Mouse (Mus musculus) heart, embryonic 13.5 days (tissue): ENCODE measurements at regions not wholly inside any gene's neighbourhood (a gene's known extent, or its start where the extent isn't known, plus 50 kb on each side); places are given as distances from the start of the nearest gene placed in this dataset.

ENCODE experiments used
- ATAC-seq: fragments of 200-750 bp; cut with Nextera tagmentation; 2 replicates; pipeline ENCODE4 v1.8.0; 2017; ENCODE audit warnings: moderate TSS enrichment; ENCODE audit not compliant: insufficient number of reproducible peaks, low FRiP score, low TSS enrichment; ENCODE audit errors: extremely low read depth
- H3K27ac ChIP-seq: fragments of 300-500 bp; sonication (generic); replicated peaks from 2 replicates; pipeline ENCODE4 v1.5.1; 2015; ENCODE audit warnings: moderate library complexity, mild to moderate bottlenecking, inconsistent platforms
- H3K27me3 ChIP-seq: fragments of 300-500 bp; sonication (generic); replicated peaks from 2 replicates; pipeline ENCODE4 v1.6.1; 2015; ENCODE audit warnings: mild to moderate bottlenecking, inconsistent platforms
- H3K36me3 ChIP-seq: fragments of 300-500 bp; sonication (generic); 2 replicates; pipeline ENCODE4 v1.6.1; 2015; ENCODE audit warnings: mild to moderate bottlenecking, inconsistent platforms
- H3K4me1 ChIP-seq: fragments of 300-500 bp; sonication (generic); 2 replicates; pipeline ENCODE4 v1.6.1; 2015; ENCODE audit warnings: inconsistent platforms
- H3K4me2 ChIP-seq: fragments of 300-500 bp; sonication (generic); 2 replicates; pipeline ENCODE4 v1.6.1; 2015; ENCODE audit warnings: inconsistent platforms, mild to moderate bottlenecking, moderate library complexity
- H3K4me3 ChIP-seq: fragments of 300-500 bp; sonication (generic); 2 replicates; pipeline ENCODE4 v1.5.1; 2015; ENCODE audit warnings: moderate library complexity, mild to moderate bottlenecking, inconsistent platforms
- H3K9ac ChIP-seq: fragments of 300-500 bp; sonication (generic); 2 replicates; pipeline ENCODE4 v1.6.1; 2015; ENCODE audit warnings: inconsistent platforms, mild to moderate bottlenecking, moderate library complexity
- H3K9me3 ChIP-seq: fragments of 300-500 bp; sonication (generic); 2 replicates; pipeline ENCODE4 v1.6.1; 2016; ENCODE audit warnings: inconsistent platforms
- WGBS: fragments of 180-500 bp; shearing (Covaris S2); methylation state at CpG from one replicate; pipeline ENCODE4 v1.1.7; 2015; ENCODE audit warnings: mixed read lengths; 5-methylcytosine and 5-hydroxymethylcytosine counted together

DNA sequence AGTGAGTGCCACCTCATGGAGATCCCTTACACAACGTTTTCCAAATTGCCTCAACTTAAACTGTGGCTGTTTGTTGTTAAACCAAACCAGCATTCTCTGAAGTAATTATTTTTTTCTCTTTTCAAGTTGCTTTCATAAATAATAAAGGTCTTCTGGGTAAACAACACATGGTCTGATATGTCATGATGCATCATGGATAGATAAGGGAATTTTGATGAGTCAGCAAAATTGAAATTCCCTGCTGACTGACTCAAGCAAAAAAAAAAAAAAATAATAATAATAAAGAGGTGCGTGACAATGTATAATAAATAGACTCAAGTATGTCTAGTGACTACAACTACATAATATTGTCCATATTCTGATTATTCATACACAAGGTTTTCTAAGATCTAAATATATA, 201.8 kb downstream of the Adgb start:
- WGBS = 64% methylated on average over 2 of the region's 2 CpGs
- Histone ChIP-seq H3K4me3 (no peak overlapping the region), H3K4me1 (no peaks in the 10 kb centered on the region), H3K27ac (no peak overlapping the region), H3K27me3 (no peaks in the 10 kb centered on the region), H3K36me3 (no peaks in the 10 kb centered on the region), H3K4me2 (no peak overlapping the region), H3K9ac (no peak overlapping the region), H3K9me3 (no peaks in the 10 kb centered on the region)
- no peak for ATAC-seq

DNA sequence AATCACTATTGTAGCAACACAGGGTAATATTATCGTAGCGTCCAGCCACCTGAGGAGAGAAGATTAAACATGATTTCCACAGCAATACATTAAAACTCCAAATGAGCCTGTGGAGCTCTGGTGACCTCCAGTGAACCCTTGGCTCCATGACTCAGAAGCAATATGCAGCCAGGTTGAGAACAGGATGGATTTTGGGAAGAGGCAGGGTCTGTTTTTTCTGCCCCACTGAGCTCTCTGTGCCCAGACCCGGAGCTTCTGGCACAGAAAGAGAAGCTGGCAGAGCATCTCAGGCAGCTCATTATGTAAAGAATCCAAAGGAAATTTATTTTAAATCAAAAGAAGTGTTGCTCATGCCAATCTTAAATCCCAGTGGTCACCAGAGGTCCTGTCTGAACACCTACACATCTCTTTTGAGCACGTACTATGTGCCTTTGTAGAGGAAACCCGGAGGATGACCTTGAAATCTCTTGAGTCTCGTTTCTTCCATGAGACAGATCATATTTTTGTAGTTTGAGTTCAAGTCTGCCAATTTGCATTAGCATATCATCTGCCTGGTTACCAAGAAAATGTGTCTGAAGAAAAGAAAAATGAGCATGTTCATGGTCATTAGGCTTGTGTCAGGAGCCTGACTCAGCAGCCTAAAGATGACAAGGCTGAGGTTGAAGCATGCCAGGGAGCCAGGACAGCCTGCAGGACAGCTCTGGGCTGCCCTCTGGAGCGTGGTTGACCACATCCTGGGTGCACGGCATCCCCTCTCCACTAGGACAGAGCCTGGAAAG, 219.4 kb downstream of the Adgb start:
- Histone ChIP-seq H3K27me3 (no peaks in the 10 kb centered on the region), H3K4me3 (no peak overlapping the region), H3K4me1 (no peaks in the 10 kb centered on the region), H3K27ac (no peak overlapping the region), H3K9me3 (no peaks in the 10 kb centered on the region), H3K4me2 (no peak overlapping the region), H3K36me3 (no peaks in the 10 kb centered on the region), H3K9ac (no peak overlapping the region)
- 74% methylated on average over 8 of the region's 8 CpGs for WGBS
- ATAC-seq = no peak

DNA sequence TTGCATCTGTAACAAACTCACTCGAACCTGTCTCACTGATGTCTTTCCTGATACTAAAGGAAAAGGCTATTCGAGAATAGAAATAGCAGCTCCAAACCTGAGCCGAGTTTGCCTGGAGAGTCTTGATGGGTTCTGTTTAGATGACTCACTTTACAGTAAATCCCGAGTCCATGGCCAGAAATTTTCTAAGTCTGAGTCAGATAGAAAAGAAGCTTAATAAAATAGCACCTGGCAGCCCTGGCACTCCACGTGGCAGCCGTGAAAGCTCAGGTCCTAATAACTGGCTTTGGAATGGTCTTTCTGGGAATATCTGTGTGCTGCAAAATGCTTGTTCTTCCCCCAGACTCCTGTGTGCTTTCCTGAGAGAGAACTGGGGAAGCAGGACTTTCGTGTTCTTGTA, 220.0 kb downstream of the Adgb start:
- no peak for ATAC-seq
- Histone ChIP-seq H3K4me2 (no peak overlapping the region), H3K27me3 (no peaks in the 10 kb centered on the region), H3K9ac (no peak overlapping the region), H3K4me3 (no peak overlapping the region), H3K27ac (no peak overlapping the region), H3K9me3 (no peaks in the 10 kb centered on the region), H3K36me3 (no peaks in the 10 kb centered on the region), H3K4me1 (no peaks in the 10 kb centered on the region)
- 76% methylated on average over 7 of the region's 7 CpGs for WGBS

DNA sequence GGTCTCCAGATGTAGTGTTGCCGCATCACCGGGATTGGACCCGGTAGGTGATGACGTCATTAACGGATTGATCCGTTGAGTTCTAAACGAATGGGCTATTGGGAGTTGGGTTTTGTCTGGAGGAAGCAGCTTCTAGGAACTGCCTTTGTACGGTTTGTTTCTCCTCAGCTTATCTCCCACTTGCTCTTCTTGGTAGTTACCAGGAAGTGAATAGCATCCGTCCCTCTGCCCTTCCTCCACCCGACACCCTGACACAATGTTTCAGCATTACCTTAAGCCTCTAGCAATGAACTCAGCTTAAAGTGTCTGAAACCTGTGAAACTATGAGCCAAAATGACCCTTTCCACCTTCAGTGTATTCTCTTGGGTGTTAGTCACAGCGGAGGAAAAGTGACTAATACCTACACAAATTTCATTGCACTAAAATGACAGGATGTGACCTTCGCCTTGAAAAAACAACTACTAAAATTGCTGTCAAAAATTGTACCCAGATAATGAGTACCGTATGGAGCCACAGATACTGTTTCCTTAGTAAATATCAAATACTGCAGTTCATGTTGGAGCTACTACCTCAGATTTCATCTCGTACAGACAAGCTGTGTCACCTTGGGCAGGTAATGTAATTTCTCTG, 237.1 kb downstream of the Adgb start:
- Histone ChIP-seq H3K4me2 (no peak overlapping the region), H3K27me3 (no peaks in the 10 kb centered on the region), H3K4me3 (no peak overlapping the region), H3K36me3 (no peaks in the 10 kb centered on the region), H3K27ac (no peak overlapping the region), H3K9ac (no peak overlapping the region), H3K9me3 (no peaks in the 10 kb centered on the region), H3K4me1 (no peaks in the 10 kb centered on the region)
- ATAC-seq = no peak
- 71% methylated on average over 14 of the region's 14 CpGs for WGBS

DNA sequence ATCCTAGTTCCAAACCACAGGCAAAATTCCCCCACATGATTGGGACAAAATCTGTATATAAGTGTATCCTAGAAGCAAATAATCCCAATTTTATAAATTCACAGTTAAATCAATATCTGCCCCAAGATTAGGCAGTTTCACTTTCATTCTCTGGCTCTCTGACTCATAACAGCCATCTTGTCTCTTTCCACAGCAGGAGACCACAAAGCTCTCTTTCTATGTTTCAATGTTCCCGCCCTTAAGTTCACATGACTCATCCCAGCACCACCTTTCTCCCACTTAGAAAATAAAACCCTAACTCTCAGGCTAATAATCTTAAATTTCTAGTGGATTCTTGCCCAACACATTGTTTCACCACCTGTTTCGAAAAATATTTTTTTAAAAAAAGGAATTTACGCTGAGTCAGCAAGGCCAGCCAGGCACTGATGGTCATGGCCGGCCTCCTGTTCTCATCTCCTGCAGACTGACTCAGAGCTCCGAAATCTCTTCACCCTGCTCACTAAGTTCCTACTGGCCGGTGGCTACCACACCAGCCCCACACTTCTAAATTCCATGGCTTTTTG, 247.5 kb downstream of the Adgb start:
- Histone ChIP-seq H3K4me3 (no peak overlapping the region), H3K36me3 (no peaks in the 10 kb centered on the region), H3K4me1 (no peaks in the 10 kb centered on the region), H3K9ac (no peak overlapping the region), H3K4me2 (no peak overlapping the region), H3K9me3 (no peaks in the 10 kb centered on the region), H3K27me3 (no peaks in the 10 kb centered on the region), H3K27ac (no peak overlapping the region)
- 79% methylated on average over 6 of the region's 6 CpGs for WGBS
- ATAC-seq = no peak

DNA sequence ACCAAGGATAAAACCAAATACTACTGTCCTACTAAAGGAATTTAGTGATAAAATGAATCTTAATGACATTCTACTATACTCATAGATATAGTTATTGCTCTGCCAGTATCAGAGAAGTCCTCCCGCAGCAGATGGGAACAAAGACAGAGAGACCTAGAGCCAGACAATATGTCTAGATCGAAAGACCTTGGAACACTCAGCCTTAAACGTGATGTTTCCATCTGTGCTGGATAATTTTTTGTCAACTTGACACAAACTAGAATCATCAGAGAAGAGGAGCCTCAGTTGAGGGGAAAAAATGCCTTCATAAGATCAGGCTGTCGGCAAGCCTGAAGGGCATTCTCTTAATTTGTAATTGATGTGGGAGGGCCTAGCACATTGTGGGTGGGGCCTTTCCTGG, 252.4 kb downstream of the Adgb start:
- no peaks in the 10 kb centered on the region for H3K9me3 ChIP-seq
- no peak for ATAC-seq
- no peak overlapping the region for H3K4me2 ChIP-seq
- H3K36me3 ChIP-seq = no peaks in the 10 kb centered on the region
- H3K4me1 ChIP-seq = no peaks in the 10 kb centered on the region
- no peak overlapping the region for H3K4me3 ChIP-seq
- WGBS = 81% methylated on average over 4 of the region's 4 CpGs
- H3K9ac ChIP-seq = no peak overlapping the region
- H3K27me3 ChIP-seq = no peaks in the 10 kb centered on the region
- no peak overlapping the region for H3K27ac ChIP-seq

DNA sequence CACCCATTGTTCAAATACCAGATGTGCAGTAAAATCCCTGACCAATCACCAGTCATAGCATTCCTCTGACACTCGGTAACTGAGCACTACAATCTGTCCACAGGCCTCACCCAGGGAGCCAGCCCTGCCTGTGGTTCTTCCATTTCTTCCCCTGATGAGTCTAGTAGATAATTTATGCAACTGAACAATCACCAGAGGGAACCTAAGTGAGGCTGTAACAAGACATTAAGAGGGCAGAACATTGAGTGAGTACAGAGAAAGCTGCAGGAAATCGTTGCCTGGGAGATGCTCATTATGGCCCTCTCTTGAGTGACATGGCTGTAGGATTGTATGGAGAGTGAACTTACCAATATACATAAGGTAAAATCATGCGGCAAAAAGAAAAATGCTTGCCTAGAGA, 255.2 kb downstream of the Adgb start:
- Histone ChIP-seq H3K36me3 (no peaks in the 10 kb centered on the region), H3K27ac (no peak overlapping the region), H3K4me1 (no peaks in the 10 kb centered on the region), H3K27me3 (no peaks in the 10 kb centered on the region), H3K4me3 (no peak overlapping the region), H3K9me3 (no peaks in the 10 kb centered on the region), H3K4me2 (no peak overlapping the region), H3K9ac (no peak overlapping the region)
- ATAC-seq = no peak
- WGBS = 82% methylated on average over 3 of the region's 3 CpGs

DNA sequence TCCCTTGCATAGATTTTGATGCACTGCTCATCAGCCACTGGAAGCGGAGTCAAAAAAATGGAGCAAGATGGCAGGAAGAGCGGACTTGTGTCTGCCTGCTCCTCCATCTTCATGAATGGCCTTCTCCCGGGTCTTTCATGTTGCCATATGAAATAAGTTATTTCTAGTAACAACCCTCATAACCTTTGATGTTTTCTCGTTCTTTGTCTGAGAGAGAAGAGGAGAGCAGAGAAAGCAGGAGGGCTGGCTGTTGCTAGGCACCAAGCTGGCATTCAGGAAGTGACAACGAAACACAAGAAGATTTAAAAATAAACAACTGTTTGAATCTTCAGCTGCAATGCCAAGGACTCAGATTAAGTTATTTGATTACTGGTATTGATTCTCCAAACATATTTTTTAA, 256.8 kb downstream of the Adgb start:
- Histone ChIP-seq H3K4me3 (no peak overlapping the region), H3K36me3 (no peaks in the 10 kb centered on the region), H3K9ac (no peak overlapping the region), H3K27me3 (no peaks in the 10 kb centered on the region), H3K4me1 (no peaks in the 10 kb centered on the region), H3K27ac (no peak overlapping the region), H3K9me3 (no peaks in the 10 kb centered on the region), H3K4me2 (no peak overlapping the region)
- ATAC-seq = no peak
- WGBS = 72% methylated on average over 5 of the region's 5 CpGs

DNA sequence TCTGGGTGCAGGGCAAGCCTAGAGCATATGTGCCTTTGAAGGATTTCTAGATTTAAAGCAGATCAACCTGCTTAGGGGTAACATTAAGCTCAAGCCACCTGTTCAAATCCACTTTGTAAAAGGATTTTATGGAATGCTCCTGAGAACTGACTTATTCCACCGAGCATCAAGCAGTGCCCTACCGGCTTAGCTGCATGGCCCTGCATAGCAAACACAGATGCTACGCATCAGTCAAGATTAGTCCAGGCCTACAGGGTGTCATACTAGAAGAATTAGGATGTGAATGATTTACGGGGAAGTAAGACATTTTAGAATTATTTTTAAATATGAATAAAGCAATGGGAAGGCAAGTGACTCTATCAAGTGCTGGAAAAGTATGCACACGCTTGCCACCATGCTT, 263.8 kb downstream of the Adgb start:
- Histone ChIP-seq H3K9me3 (no peaks in the 10 kb centered on the region), H3K36me3 (no peaks in the 10 kb centered on the region)
- WGBS = 69% methylated on average over 5 of the region's 5 CpGs

DNA sequence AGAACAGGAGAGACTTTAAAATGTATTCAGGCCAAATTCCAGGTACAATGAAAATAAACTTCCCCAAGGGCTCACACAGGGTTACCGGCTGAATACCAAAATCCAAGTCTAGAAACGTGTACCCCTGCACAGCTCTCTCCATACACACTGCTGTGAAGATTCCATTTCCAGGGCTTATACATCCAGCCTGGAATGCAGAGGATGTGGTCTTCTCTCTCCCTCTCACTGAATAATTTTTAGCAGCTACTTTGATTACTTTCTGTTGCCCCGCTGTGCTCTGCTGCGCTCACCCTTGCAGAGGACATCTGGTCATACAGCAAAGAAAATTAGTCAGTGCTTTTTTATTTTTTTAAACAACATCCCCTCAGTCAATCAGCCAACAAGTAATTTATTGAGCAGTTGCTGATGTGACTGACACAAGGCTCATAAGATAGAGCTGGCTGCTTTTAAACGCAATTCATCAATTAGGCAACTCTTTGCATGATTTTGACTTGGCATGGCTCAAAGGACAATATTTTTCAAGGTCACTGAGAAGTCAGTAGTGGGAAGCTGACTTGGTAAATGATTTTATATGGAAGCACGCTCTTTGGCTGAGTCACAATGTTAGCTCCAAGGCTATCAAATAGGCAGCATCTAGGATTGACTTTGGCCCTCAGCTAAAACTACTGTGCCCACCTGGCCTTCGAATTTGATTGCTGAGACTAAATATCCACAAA, 266.2 kb downstream of the Adgb start:
- H3K4me3 ChIP-seq = no peak overlapping the region
- H3K9ac ChIP-seq = no peak overlapping the region
- no peak overlapping the region for H3K4me2 ChIP-seq
- H3K9me3 ChIP-seq = no peaks in the 10 kb centered on the region
- H3K4me1 ChIP-seq = no peaks in the 10 kb centered on the region
- no peak for ATAC-seq
- no peaks in the 10 kb centered on the region for H3K27me3 ChIP-seq
- H3K27ac ChIP-seq = no peak overlapping the region
- 76% methylated on average over 7 of the region's 7 CpGs for WGBS
- H3K36me3 ChIP-seq = no peaks in the 10 kb centered on the region

More for the DNA sequence above, 263.8 kb downstream of the Adgb start:
- H3K4me2 ChIP-seq = no peak overlapping the region
- no peaks in the 10 kb centered on the region for H3K4me1 ChIP-seq
- no peak overlapping the region for H3K9ac ChIP-seq
- H3K27me3 ChIP-seq = no peaks in the 10 kb centered on the region
- H3K27ac ChIP-seq = no peak overlapping the region
- no peak overlapping the region for H3K4me3 ChIP-seq
- no peak for ATAC-seq

DNA sequence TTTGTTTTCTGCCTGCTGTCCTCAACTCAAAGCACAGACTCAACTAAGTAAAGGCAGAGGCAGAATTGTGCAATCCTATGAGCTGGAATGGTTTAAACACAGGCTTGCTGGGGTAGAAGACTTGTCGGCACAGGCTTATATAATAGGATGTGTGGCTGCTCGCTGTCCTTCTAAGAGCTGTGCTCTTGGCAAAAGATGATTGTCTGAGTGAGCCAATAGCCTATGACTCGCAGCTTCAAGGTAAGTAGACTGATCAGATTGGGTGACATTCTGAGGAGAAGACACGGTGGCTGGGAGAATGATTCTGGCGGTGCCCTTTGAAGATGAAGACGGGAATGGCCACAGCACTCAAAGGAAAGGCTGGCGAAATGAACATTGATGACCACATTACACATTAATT, 268.1 kb downstream of the Adgb start:
- Histone ChIP-seq H3K4me1 (no peaks in the 10 kb centered on the region), H3K4me3 (no peak overlapping the region), H3K9ac (no peak overlapping the region), H3K27me3 (no peaks in the 10 kb centered on the region), H3K9me3 (no peaks in the 10 kb centered on the region), H3K4me2 (no peak overlapping the region), H3K36me3 (no peaks in the 10 kb centered on the region), H3K27ac (no peak overlapping the region)
- ATAC-seq = no peak
- WGBS = 78% methylated on average over 7 of the region's 7 CpGs
